Mouse (Mus musculus) lung, embryonic 14.5 days (tissue): ENCODE data around the gene Sprr2k. TPM values are rescaled to one million over a fixed set of nuclear protein-coding genes. Genes with fewer than 3 reads are reported as not detected.

Experiments used
- ATAC-seq: fragments of 200-750 bp; cut with Nextera tagmentation; 2 replicates; pipeline ENCODE4 v1.8.0; 2017; ENCODE audit warnings: mild to moderate bottlenecking, moderate TSS enrichment, moderate library complexity; ENCODE audit not compliant: insufficient read depth
- DNase-seq: peaks from one replicate; pipeline ENCODE4 v3.0.0-alpha.2; 2015
- H3K27ac ChIP-seq: fragments of 300-500 bp; sonication (generic); 2 replicates; pipeline ENCODE4 v1.5.1; 2014; ENCODE audit warnings: low read depth, mild to moderate bottlenecking, moderate library complexity
- H3K27me3 ChIP-seq: fragments of 300-500 bp; sonication (generic); 2 replicates; pipeline ENCODE4 v1.6.1; 2014; ENCODE audit warnings: low read length, control low read depth; ENCODE audit not compliant: insufficient read depth
- H3K36me3 ChIP-seq: fragments of 300-500 bp; sonication (generic); 2 replicates; pipeline ENCODE4 v1.6.1; 2014; ENCODE audit warnings: control low read depth; ENCODE audit not compliant: insufficient read depth
- H3K4me1 ChIP-seq: fragments of 300-500 bp; sonication (generic); 2 replicates; pipeline ENCODE4 v1.6.1; 2014; ENCODE audit warnings: antibody characterized with exemption, control low read depth; ENCODE audit not compliant: insufficient read depth
- H3K4me2 ChIP-seq: fragments of 300-500 bp; sonication (generic); 2 replicates; pipeline ENCODE4 v1.6.1; 2014; ENCODE audit warnings: mild to moderate bottlenecking
- H3K4me3 ChIP-seq: fragments of 300-500 bp; sonication (generic); 2 replicates; pipeline ENCODE4 v1.5.1; 2014; ENCODE audit warnings: low read depth, low read length
- H3K9ac ChIP-seq: fragments of 300-500 bp; sonication (generic); 2 replicates; pipeline ENCODE4 v1.6.1; 2014
- H3K9me3 ChIP-seq: fragments of 300-500 bp; sonication (generic); 2 replicates; pipeline ENCODE4 v1.6.1; 2016; ENCODE audit warnings: low read depth, low read length, control low read depth
- CTCF ChIP-seq: IDR thresholded peaks from 2 replicates; pipeline ENCODE4 v1.5.1; 2016; ENCODE audit warnings: antibody characterized with exemption, low read depth
- WGBS: fragments of 180-500 bp; shearing (Covaris S2); extraction: QIAGEN DNeasy Blood & Tissue Kit; methylation state at CpG from one replicate; pipeline ENCODE4 v1.1.7; 2014; 5-methylcytosine and 5-hydroxymethylcytosine counted together
- polyA plus RNA-seq: library from polyadenylated mRNA; unstranded; fragments of >200 nt; fragmentation: Nextera tagmentation; extraction: Ambion mirVana; gene quantifications from 2 replicates; pipeline ENCODE4 v1.2.1, GENCODE M21; 2014

Sprr2k gene
- polyA plus RNA-seq, result not detected in 2 replicates

GRCm38 (mm10) chr3:92432282-92432681 lies at the start of gene Sprr2k:
Sprr2k (plus strand) TSS chr3:92432582.
- TF ChIP-seq CTCF, result no peak
- H3K9me3 ChIP-seq, result no peaks in the 10 kb centered on the region
- 85% methylated on average over 2 of the region's 2 CpGs for WGBS
- no peaks in the 10 kb centered on the region for H3K27me3 ChIP-seq
- H3K4me3 ChIP-seq, result no peak within 1 kb of the TSS
- no peak within 1 kb of the TSS for H3K4me2 ChIP-seq
- H3K9ac ChIP-seq, result no peak within 1 kb of the TSS
- DNase-seq (no peak), ATAC-seq (no peak)
- H3K36me3 ChIP-seq, result no peaks in the 10 kb centered on the region
- no peak within 1 kb of the TSS for H3K27ac ChIP-seq
- no peaks in the 10 kb centered on the region for H3K4me1 ChIP-seq

- no peaks in the 10 kb centered on the region for H3K36me3 ChIP-seq
- H3K27me3 ChIP-seq, result no peaks in the 10 kb centered on the region
- no peak within 1 kb of the TSS for H3K4me3 ChIP-seq
- 73% methylated on average over 1 of the region's 1 CpGs for WGBS
- H3K4me1 ChIP-seq, result no peaks in the 10 kb centered on the region
- no peak for ATAC-seq
- TF ChIP-seq CTCF, result no peak
- H3K9me3 ChIP-seq, result no peaks in the 10 kb centered on the region
- no peak within 1 kb of the TSS for H3K4me2 ChIP-seq
- no peak within 1 kb of the TSS for H3K27ac ChIP-seq
- no peak within 1 kb of the TSS for H3K9ac ChIP-seq
- no peak for DNase-seq
Observed at GRCm38 (mm10) chr3:92385385-92385784, 47.0 kb upstream of the Sprr2k start, which contains the start of gene Sprr2h. Sprr2h (plus strand) TSS chr3:92385685.

GRCm38 (mm10) chr3:92394301-92394700 lies 38.1 kb upstream of the Sprr2k start:
- Histone ChIP-seq H3K27ac (no peak overlapping the region), H3K27me3 (no peaks in the 10 kb centered on the region), H3K4me3 (no peak overlapping the region), H3K36me3 (no peaks in the 10 kb centered on the region), H3K4me1 (no peaks in the 10 kb centered on the region), H3K4me2 (no peak overlapping the region), H3K9me3 (no peaks in the 10 kb centered on the region), H3K9ac (no peak overlapping the region)
- 49% methylated on average over 1 of the region's 1 CpGs for WGBS
- no peak for ATAC-seq
- TF ChIP-seq CTCF, result peak; percentile 21
- peak; percentile 6 for DNase-seq

- 95% methylated on average over 2 of the region's 2 CpGs for WGBS
Observed at GRCm38 (mm10) chr3:92407691-92408090, 24.7 kb upstream of the Sprr2k start, which contains the start of gene Sprr2i. Sprr2i (plus strand) TSS chr3:92407991.

GRCm38 (mm10) chr3:92417782-92418181 lies 14.6 kb upstream of the Sprr2k start, which contains the start of gene Sprr2j-ps:
Sprr2j-ps (plus strand) TSS chr3:92418082.
- WGBS, result 89% methylated on average over 2 of the region's 2 CpGs
- Histone ChIP-seq H3K4me3 (no peak within 1 kb of the TSS), H3K4me1 (no peaks in the 10 kb centered on the region), H3K9me3 (no peaks in the 10 kb centered on the region), H3K27me3 (no peaks in the 10 kb centered on the region), H3K9ac (no peak within 1 kb of the TSS), H3K4me2 (no peak within 1 kb of the TSS), H3K27ac (no peak within 1 kb of the TSS), H3K36me3 (no peaks in the 10 kb centered on the region)
- TF ChIP-seq CTCF, result no peak
- ATAC-seq (no peak), DNase-seq (no peak)

More at GRCm38 (mm10) chr3:92407691-92408090, 24.7 kb upstream of the Sprr2k start, which contains the start of gene Sprr2i:
- no peak within 1 kb of the TSS for H3K4me3 ChIP-seq
- no peak within 1 kb of the TSS for H3K27ac ChIP-seq
- H3K9me3 ChIP-seq, result no peaks in the 10 kb centered on the region
- H3K36me3 ChIP-seq, result no peaks in the 10 kb centered on the region
- DNase-seq, result no peak
- no peak for TF ChIP-seq CTCF
- no peak within 1 kb of the TSS for H3K9ac ChIP-seq
- no peaks in the 10 kb centered on the region for H3K27me3 ChIP-seq
- H3K4me1 ChIP-seq, result no peaks in the 10 kb centered on the region
- ATAC-seq, result no peak
- H3K4me2 ChIP-seq, result no peak within 1 kb of the TSS

- Histone ChIP-seq H3K4me1 (no peaks in the 10 kb centered on the region), H3K9me3 (no peaks in the 10 kb centered on the region), H3K27ac (no peak within 1 kb of the TSS), H3K4me2 (no peak within 1 kb of the TSS), H3K36me3 (no peaks in the 10 kb centered on the region), H3K9ac (no peak within 1 kb of the TSS), H3K27me3 (no peaks in the 10 kb centered on the region), H3K4me3 (no peak within 1 kb of the TSS)
- DNase-seq, result no peak
- no peak for TF ChIP-seq CTCF
- WGBS, result 85% methylated on average over 6 of the region's 6 CpGs
- no peak for ATAC-seq
Observed at GRCm38 (mm10) chr3:92429323-92429722, 3.1 kb upstream of the Sprr2k start, which contains the start of gene Gm9774. Gm9774 (minus strand) TSS chr3:92429423.

- 90% methylated on average over 3 of the region's 3 CpGs for WGBS
- H3K27ac ChIP-seq, result no peak within 1 kb of the TSS
- no peaks in the 10 kb centered on the region for H3K4me1 ChIP-seq
- H3K9me3 ChIP-seq, result no peaks in the 10 kb centered on the region
- no peak within 1 kb of the TSS for H3K9ac ChIP-seq
- no peaks in the 10 kb centered on the region for H3K27me3 ChIP-seq
- no peaks in the 10 kb centered on the region for H3K36me3 ChIP-seq
- no peak within 1 kb of the TSS for H3K4me3 ChIP-seq
- no peak for TF ChIP-seq CTCF
- H3K4me2 ChIP-seq, result no peak within 1 kb of the TSS
- no peak for ATAC-seq
- DNase-seq, result no peak
Observed at GRCm38 (mm10) chr3:92438689-92439088, 6.3 kb downstream of the Sprr2k start, which contains the start of gene Sprr1b. Sprr1b (minus strand) TSS chr3:92438789.

- H3K27ac ChIP-seq, result no peak overlapping the region
- ATAC-seq, result no peak
- H3K9ac ChIP-seq, result no peak overlapping the region
- WGBS, result 80% methylated on average over 3 of the region's 3 CpGs
- no peaks in the 10 kb centered on the region for H3K27me3 ChIP-seq
- no peaks in the 10 kb centered on the region for H3K9me3 ChIP-seq
- no peak for TF ChIP-seq CTCF
- no peak overlapping the region for H3K4me2 ChIP-seq
- H3K36me3 ChIP-seq, result no peaks in the 10 kb centered on the region
- DNase-seq, result no peak
- H3K4me3 ChIP-seq, result no peak overlapping the region
- no peaks in the 10 kb centered on the region for H3K4me1 ChIP-seq
Observed at GRCm38 (mm10) chr3:92440177-92440576, 7.8 kb downstream of the Sprr2k start.
